Mouse (Mus musculus): ENCODE measurements around the gene Defb5. TPM values are rescaled to one million over a fixed set of nuclear protein-coding genes. Genes with fewer than 3 reads are reported as not detected.

Gene Defb5
- not detected in 2 replicates for total RNA-seq (2012; rRNA removed)

DNA sequence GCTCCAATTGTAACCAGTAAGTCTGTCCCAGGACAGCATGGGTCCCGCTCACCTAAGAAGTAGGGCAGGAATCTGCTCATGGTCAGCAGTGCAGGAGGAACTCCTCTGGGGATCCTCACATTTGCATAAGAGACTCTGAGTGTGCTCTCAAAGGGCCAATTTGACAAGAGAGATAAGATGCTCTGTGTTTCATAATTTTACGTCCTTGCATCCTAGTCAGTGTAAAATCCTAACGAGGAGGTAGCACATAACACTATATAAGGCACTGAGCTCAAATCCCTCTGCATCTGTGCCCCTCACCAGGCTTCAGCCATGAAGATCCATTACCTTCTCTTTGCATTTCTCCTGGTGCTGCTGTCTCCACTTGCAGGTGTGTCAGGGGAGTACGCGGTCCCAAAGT, at the start of gene Defb5:
TSS of gene Defb5 (plus strand) at position 301 of the 400 bp plus-strand sequence.
- no peak within 1 kb of the TSS for H3K9ac ChIP-seq (ENCODE audit: insufficient read depth, low read depth, low read length, poor library complexity, severe bottlenecking)
- DNase-seq (ENCODE audit: low read depth, low spot score) = no peak
- H3K36me3 ChIP-seq (ENCODE audit: control insufficient read depth, insufficient read depth, low read length, poor library complexity, severe bottlenecking) = no peaks in the 10 kb centered on the region
- TF ChIP-seq CHD2 (IDR thresholded peaks at IDR 0.05; ENCODE audit: low read depth, low read length) (no peak), MAFK (IDR thresholded peaks at IDR 0.05; ENCODE audit: insufficient read depth, low read depth, low read length) (no peak), HCFC1 (IDR thresholded peaks at IDR 0.05; ENCODE audit: borderline replicate concordance, insufficient read depth, low read length) (no peak), ZNF384 (IDR thresholded peaks at IDR 0.05; ENCODE audit: low read depth, low read length) (no peak), ZC3H11A (IDR thresholded peaks at IDR 0.05; ENCODE audit: borderline replicate concordance, low read depth, low read length) (no peak)
- no peaks in the 10 kb centered on the region for H3K9me3 ChIP-seq (ENCODE audit: control insufficient read depth, insufficient read depth, low read depth, low read length)
- H3K4me1 ChIP-seq (ENCODE audit: control insufficient read depth in 2 of 2, insufficient read depth in 2 of 2, low read length in 2 of 2, poor library complexity in 1 of 2) = no peaks in the 10 kb centered on the region
- in situ Hi-C loops (cut with MboI; ENCODE audit: low sequenced_read_pairs in 2 of 2, unreplicated experiment in 2 of 2) = no loop called here
- H3K27ac ChIP-seq (ENCODE audit: insufficient read depth, low read depth, low read length, poor library complexity, severe bottlenecking) = no peak within 1 kb of the TSS
- no peak within 1 kb of the TSS for H3K4me3 ChIP-seq (ENCODE audit: insufficient read depth in 1 of 2, low read depth in 1 of 2, low read length in 2 of 2, poor library complexity in 1 of 2, severe bottlenecking in 1 of 2)

DNA sequence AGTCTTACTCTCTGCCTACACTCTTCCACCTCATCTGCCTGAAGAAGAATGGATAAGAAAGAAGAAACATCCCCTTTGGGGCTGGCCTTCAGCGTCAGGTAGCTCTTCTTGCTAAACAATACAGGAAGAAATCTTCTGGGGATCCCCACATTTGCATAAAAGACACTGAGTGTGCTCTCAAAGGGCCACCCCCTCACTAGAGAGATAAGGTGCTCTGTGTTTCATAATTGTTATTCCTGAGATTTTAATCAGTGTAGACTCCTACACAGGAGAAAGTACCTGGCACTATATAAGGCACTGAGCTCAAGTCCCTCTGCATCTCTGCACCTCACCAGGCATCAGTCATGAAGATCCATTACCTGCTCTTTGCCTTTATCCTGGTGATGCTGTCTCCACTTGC, 22.2 kb upstream of the Defb5 start, which contains the start of gene Defb6:
TSS of gene Defb6 (plus strand) at position 318 of the 400 bp plus-strand sequence.
- in situ Hi-C loops (cut with MboI; ENCODE audit: low sequenced_read_pairs in 2 of 2, unreplicated experiment in 2 of 2) = no loop called here
- H3K27ac ChIP-seq (ENCODE audit: insufficient read depth, low read depth, low read length, poor library complexity, severe bottlenecking) = no peak within 1 kb of the TSS
- TF ChIP-seq CHD2 (IDR thresholded peaks at IDR 0.05; ENCODE audit: low read depth, low read length) (no peak), HCFC1 (IDR thresholded peaks at IDR 0.05; ENCODE audit: borderline replicate concordance, insufficient read depth, low read length) (no peak), MAFK (IDR thresholded peaks at IDR 0.05; ENCODE audit: insufficient read depth, low read depth, low read length) (no peak), ZNF384 (IDR thresholded peaks at IDR 0.05; ENCODE audit: low read depth, low read length) (no peak), ZC3H11A (IDR thresholded peaks at IDR 0.05; ENCODE audit: borderline replicate concordance, low read depth, low read length) (no peak)
- H3K4me1 ChIP-seq (ENCODE audit: control insufficient read depth in 2 of 2, insufficient read depth in 2 of 2, low read length in 2 of 2, poor library complexity in 1 of 2) = no peaks in the 10 kb centered on the region
- H3K9ac ChIP-seq (ENCODE audit: insufficient read depth, low read depth, low read length, poor library complexity, severe bottlenecking) = no peak within 1 kb of the TSS
- no peak for DNase-seq (ENCODE audit: low read depth, low spot score)
- H3K9me3 ChIP-seq (ENCODE audit: control insufficient read depth, insufficient read depth, low read depth, low read length) = no peaks in the 10 kb centered on the region
- no peak within 1 kb of the TSS for H3K4me3 ChIP-seq (ENCODE audit: insufficient read depth in 1 of 2, low read depth in 1 of 2, low read length in 2 of 2, poor library complexity in 1 of 2, severe bottlenecking in 1 of 2)
- no peaks in the 10 kb centered on the region for H3K36me3 ChIP-seq (ENCODE audit: control insufficient read depth, insufficient read depth, low read length, poor library complexity, severe bottlenecking)

GRCm38 (mm10) chr8:19238101-19238500, 9.3 kb upstream of the Defb5 start:
- peak; percentile 51 for DNase-seq (ENCODE audit: low read depth, low spot score)

DNA sequence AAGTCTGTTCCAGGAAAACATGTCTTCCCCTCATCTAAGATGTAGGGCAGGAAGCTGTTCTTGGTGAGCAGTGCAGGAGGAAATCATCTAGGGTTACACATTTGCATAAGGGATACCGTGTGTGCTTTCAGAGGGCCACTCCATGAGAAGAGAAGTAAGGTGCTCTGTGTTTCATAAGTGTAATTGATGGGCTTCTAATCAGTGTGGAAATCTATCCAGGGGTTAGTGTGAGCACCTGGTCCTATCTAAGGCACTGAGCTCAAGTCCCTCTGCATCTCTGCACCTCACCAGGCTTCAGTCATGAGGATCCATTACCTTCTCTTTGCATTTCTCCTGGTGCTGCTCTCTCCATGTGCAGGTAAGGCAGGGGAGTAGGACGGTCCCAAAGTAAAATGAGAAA, 7.8 kb upstream of the Defb5 start, which contains the start of gene Defb46:
TSS of gene Defb46 (plus strand) at position 301 of the 400 bp plus-strand sequence.
- Histone ChIP-seq H3K36me3 (ENCODE audit: control insufficient read depth, insufficient read depth, low read length, poor library complexity, severe bottlenecking) (no peaks in the 10 kb centered on the region), H3K4me3 (ENCODE audit: insufficient read depth in 1 of 2, low read depth in 1 of 2, low read length in 2 of 2, poor library complexity in 1 of 2, severe bottlenecking in 1 of 2) (no peak within 1 kb of the TSS), H3K9me3 (ENCODE audit: control insufficient read depth, insufficient read depth, low read depth, low read length) (no peaks in the 10 kb centered on the region), H3K9ac (ENCODE audit: insufficient read depth, low read depth, low read length, poor library complexity, severe bottlenecking) (no peak within 1 kb of the TSS), H3K4me1 (ENCODE audit: control insufficient read depth in 2 of 2, insufficient read depth in 2 of 2, low read length in 2 of 2, poor library complexity in 1 of 2) (peaks cover 4 to 9% of the 10 kb centered on the region in 2 experiments; a peak in 3 of 4 replicates), H3K27ac (ENCODE audit: insufficient read depth, low read depth, low read length, poor library complexity, severe bottlenecking) (no peak within 1 kb of the TSS)
- no peak for DNase-seq (ENCODE audit: low read depth, low spot score)
- in situ Hi-C loops (cut with MboI; ENCODE audit: low sequenced_read_pairs in 2 of 2, unreplicated experiment in 2 of 2) = no loop called here
- no peak for TF ChIP-seq ZNF384 (IDR thresholded peaks at IDR 0.05; ENCODE audit: low read depth, low read length)
- no peak for TF ChIP-seq CHD2 (IDR thresholded peaks at IDR 0.05; ENCODE audit: low read depth, low read length)
- TF ChIP-seq ZC3H11A (IDR thresholded peaks at IDR 0.05; ENCODE audit: borderline replicate concordance, low read depth, low read length) = no peak
- no peak for TF ChIP-seq HCFC1 (IDR thresholded peaks at IDR 0.05; ENCODE audit: borderline replicate concordance, insufficient read depth, low read length)
- no peak for TF ChIP-seq MAFK (IDR thresholded peaks at IDR 0.05; ENCODE audit: insufficient read depth, low read depth, low read length)

More at GRCm38 (mm10) chr8:19238101-19238500, 9.3 kb upstream of the Defb5 start:
- in situ Hi-C loops (cut with MboI; ENCODE audit: low sequenced_read_pairs in 2 of 2, unreplicated experiment in 2 of 2) = no loop called here
- TF ChIP-seq ZC3H11A (IDR thresholded peaks at IDR 0.05; ENCODE audit: borderline replicate concordance, low read depth, low read length) = no peak
- 0 out of 2 replicates have a peak, but pooled peaks have one; percentile 34 for TF ChIP-seq ZNF384 (IDR thresholded peaks at IDR 0.05; ENCODE audit: low read depth, low read length)
- Histone ChIP-seq H3K27ac (ENCODE audit: insufficient read depth, low read depth, low read length, poor library complexity, severe bottlenecking) (no peak overlapping the region), H3K4me3 (ENCODE audit: insufficient read depth in 1 of 2, low read depth in 1 of 2, low read length in 2 of 2, poor library complexity in 1 of 2, severe bottlenecking in 1 of 2) (no peak overlapping the region), H3K9me3 (ENCODE audit: control insufficient read depth, insufficient read depth, low read depth, low read length) (no peaks in the 10 kb centered on the region), H3K36me3 (ENCODE audit: control insufficient read depth, insufficient read depth, low read length, poor library complexity, severe bottlenecking) (no peaks in the 10 kb centered on the region), H3K4me1 (ENCODE audit: control insufficient read depth in 2 of 2, insufficient read depth in 2 of 2, low read length in 2 of 2, poor library complexity in 1 of 2) (peaks cover 4 to 9% of the 10 kb centered on the region in 2 experiments; a peak in 3 of 4 replicates), H3K9ac (ENCODE audit: insufficient read depth, low read depth, low read length, poor library complexity, severe bottlenecking) (no peak overlapping the region)

GRCm38 (mm10) chr8:19258136-19258535, 10.8 kb downstream of the Defb5 start:
- TF ChIP-seq ZNF384 (IDR thresholded peaks at IDR 0.05; ENCODE audit: low read depth, low read length) (no peak), CHD2 (IDR thresholded peaks at IDR 0.05; ENCODE audit: low read depth, low read length) (no peak), HCFC1 (IDR thresholded peaks at IDR 0.05; ENCODE audit: borderline replicate concordance, insufficient read depth, low read length) (no peak), ZC3H11A (IDR thresholded peaks at IDR 0.05; ENCODE audit: borderline replicate concordance, low read depth, low read length) (no peak), MAFK (IDR thresholded peaks at IDR 0.05; ENCODE audit: insufficient read depth, low read depth, low read length) (no peak)
- DNase-seq (ENCODE audit: low read depth, low spot score) = no peak
- Histone ChIP-seq H3K9me3 (ENCODE audit: control insufficient read depth, insufficient read depth, low read depth, low read length) (no peaks in the 10 kb centered on the region), H3K36me3 (ENCODE audit: control insufficient read depth, insufficient read depth, low read length, poor library complexity, severe bottlenecking) (no peaks in the 10 kb centered on the region), H3K27ac (ENCODE audit: insufficient read depth, low read depth, low read length, poor library complexity, severe bottlenecking) (no peak overlapping the region), H3K4me1 (ENCODE audit: control insufficient read depth in 2 of 2, insufficient read depth in 2 of 2, low read length in 2 of 2, poor library complexity in 1 of 2) (no peaks in the 10 kb centered on the region), H3K9ac (ENCODE audit: insufficient read depth, low read depth, low read length, poor library complexity, severe bottlenecking) (no peak overlapping the region), H3K4me3 (ENCODE audit: insufficient read depth in 1 of 2, low read depth in 1 of 2, low read length in 2 of 2, poor library complexity in 1 of 2, severe bottlenecking in 1 of 2) (no peak overlapping the region)
- in situ Hi-C loops (cut with MboI; ENCODE audit: low sequenced_read_pairs in 2 of 2, unreplicated experiment in 2 of 2) = no loop called here

All from ES-E14 (cell line).